Mouse (Mus musculus): ENCODE results near the gene Syne1. TPM values are rescaled to one million over a fixed set of nuclear protein-coding genes. Genes with fewer than 3 reads are reported as not detected.
A peak's percentile ranks its signal among the peaks of the same experiment; 100 is the strongest.

Syne1 gene
- total RNA-seq (2021), result 10 to 100 TPM; 17.7 to 24.4 TPM
- long read RNA-seq, experiment 1, partial matches to known transcripts, result 1 of 2 reads
- long read RNA-seq, experiment 1, other reads (novel, unspliced or antisense), result 1 of 2 reads
- long read RNA-seq, experiment 2, partial matches to known transcripts, result 1 of 2 reads
- long read RNA-seq, experiment 2, other reads (novel, unspliced or antisense), result 1 of 2 reads

GRCm38 (mm10) chr10:5551382-5551781, at the start of gene Syne1:
TSS of gene Syne1 (minus strand) at chr10:5551482.
- DNase-seq, result no peak

DNA sequence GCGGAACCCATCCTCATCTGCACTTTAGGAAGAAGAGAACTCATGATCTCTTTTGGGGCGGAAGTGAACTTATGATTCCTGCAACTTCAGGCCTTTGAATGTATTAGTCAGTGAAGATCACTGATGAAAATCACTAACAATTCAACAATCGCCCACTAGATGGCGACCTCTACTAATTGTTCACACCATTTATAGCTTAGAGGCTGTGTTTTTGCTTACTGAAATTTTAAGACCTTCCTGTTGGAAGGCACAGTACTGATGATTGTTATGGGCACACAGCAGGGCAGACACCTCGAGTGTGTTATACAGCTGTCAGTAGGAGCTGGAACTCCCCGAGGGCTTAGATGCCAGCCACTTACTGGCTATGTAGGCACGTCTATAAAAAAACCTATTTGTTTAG, 48.8 kb upstream of the Syne1 start:
- DNase-seq, result peak; percentile 81

DNA sequence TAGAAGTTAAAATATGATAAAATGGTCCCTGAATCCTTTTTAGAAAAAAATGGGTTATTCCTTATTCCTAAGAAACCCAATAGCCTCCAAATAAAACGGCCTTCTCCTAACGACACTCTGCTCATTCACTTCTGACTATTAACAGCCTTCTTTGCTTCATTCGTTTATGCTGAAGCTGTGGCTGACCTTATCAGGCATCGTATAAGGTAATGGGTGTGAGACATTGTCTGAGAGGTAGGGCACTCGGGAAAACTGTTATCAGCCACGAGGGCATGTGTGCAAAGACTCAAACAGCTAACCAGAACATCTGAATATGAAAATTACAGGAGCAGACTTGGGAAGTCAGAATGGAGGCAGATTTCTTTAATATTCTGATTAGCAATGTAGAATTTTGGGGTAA, 45.3 kb upstream of the Syne1 start:
- no peak for DNase-seq

GRCm38 (mm10) chr10:5594457-5594856, 43.2 kb upstream of the Syne1 start:
- DNase-seq, result no peak

- DNase-seq, result no peak
Measured at GRCm38 (mm10) chr10:5593464-5593863, 42.2 kb upstream of the Syne1 start, which contains the start of gene Myct1. TSS of gene Myct1 (plus strand) at chr10:5593775.

DNA sequence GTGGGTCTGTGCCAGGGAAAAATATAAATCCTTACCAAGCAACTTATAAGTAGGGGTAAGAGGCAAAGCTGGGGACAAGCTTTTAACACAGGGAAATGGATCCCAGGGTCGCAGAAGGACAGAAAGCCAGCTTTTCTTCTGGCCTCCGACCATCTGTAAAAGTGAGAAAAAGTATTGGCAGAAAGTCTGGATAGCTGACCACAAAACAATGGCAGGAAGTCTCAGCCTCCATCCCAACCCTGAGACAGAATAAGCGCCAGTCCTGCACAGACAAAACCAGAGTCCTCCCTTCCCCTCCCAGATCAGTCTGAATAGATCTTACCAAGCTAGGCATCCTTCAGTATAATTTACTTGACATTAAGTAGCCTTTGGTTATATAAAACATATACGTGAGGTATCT, 40.7 kb upstream of the Syne1 start:
- no peak for DNase-seq

GRCm38 (mm10) chr10:5591061-5591460, 39.8 kb upstream of the Syne1 start:
- no peak for DNase-seq

- DNase-seq, result no peak
Measured at GRCm38 (mm10) chr10:5573328-5573727, 22.0 kb upstream of the Syne1 start.

- DNase-seq, result no peak
Measured at GRCm38 (mm10) chr10:5571332-5571731, 20.1 kb upstream of the Syne1 start.

DNA sequence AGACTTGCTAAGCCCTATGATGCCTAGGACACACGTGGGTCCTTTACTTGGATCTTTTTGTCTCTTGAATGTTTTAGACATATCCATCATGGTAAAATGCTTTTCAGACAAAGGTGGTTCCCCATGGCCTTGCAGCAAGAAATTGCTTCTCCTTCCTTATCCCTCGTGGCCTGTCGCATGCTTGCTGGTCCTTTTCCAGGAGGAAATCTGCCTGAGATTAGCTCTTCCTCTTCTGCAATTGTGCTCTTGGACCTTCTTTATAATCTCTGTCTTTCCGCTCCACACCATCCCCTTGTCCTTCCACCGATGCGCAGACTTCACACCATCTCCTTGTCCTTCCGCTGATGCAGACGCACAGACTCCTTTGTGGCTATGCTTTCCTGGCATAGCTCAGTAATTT, 18.8 kb upstream of the Syne1 start:
- no peak for DNase-seq

DNA sequence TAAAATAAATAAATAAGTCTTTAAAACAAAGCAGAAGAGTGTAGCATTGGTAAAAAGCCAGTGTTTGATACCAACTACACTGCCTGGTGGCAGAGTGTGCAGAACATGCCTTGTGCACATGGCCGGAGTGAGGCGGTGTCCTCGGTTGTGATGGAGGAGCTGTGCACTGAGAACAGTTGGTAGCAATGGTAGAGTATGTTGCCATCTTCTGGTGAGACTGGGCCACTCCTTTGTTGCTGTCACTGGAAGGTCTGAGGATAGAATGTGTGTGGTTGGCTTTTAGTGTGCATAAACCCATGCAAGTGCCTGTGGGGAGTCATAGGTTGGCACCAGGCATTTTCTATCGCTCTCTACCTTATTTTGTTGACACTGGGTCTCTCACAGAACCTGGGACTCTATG, 17.7 kb upstream of the Syne1 start:
- no peak for DNase-seq

DNA sequence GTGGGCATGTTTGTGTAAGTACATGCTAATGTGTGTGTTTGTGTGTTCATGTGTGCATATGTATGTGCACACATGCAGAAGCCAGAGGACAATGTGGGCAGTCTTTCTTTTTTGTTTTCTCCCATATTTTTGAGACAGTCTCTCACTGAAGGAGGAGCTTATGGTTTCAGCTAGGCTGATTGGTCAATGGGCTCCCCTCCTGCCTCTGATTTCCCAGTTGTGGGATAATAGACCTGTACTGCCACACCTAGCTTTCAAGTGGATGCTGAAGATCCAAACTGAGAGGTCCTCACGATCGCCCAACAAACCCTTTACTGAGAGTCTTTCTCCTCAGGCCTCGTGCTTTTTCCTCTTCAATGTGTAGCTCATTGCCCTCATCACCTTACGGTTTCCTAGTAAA, 10.4 kb upstream of the Syne1 start:
- DNase-seq, result no peak

DNA sequence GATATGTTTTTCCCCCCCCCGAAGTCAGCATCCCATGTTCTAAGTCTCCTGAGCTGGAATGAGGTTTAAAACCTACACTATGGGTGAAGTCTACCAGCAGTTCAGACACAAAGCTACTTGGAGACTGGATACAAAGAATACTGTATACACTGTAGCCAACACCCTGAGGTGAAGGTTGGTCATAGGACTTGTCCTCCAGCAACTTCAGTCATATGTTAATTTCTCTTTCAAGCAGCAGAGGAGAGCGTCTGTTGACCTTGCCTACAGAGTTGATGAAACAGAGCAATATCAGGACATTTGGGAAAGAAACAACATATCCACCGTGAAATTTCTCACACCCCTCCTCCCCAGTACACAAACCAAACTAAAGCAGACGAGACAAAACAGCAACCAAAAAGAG, 9.2 kb upstream of the Syne1 start:
- no peak for DNase-seq

DNA sequence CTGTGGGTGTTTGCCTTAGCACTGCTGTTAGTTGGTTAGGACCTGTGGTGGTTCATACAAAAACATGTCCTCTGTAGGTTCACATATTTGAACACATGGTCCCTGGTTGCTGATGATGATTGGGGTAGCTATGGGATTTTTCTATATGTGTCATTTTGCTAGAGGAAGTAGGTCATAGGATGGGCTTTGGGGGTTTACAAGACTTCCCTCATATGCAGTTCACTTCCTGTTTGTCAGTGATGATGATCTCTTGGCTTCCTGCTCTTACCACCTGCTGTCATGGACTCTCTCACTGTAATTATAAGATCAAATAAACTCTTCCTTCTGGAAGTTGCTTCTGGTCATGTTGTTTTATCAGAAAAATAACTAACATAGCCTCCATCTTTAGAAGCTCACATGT, 7.5 kb upstream of the Syne1 start:
- no peak for DNase-seq

- peak; percentile 15 for DNase-seq
Measured at GRCm38 (mm10) chr10:5554941-5555340, 3.7 kb upstream of the Syne1 start.

DNA sequence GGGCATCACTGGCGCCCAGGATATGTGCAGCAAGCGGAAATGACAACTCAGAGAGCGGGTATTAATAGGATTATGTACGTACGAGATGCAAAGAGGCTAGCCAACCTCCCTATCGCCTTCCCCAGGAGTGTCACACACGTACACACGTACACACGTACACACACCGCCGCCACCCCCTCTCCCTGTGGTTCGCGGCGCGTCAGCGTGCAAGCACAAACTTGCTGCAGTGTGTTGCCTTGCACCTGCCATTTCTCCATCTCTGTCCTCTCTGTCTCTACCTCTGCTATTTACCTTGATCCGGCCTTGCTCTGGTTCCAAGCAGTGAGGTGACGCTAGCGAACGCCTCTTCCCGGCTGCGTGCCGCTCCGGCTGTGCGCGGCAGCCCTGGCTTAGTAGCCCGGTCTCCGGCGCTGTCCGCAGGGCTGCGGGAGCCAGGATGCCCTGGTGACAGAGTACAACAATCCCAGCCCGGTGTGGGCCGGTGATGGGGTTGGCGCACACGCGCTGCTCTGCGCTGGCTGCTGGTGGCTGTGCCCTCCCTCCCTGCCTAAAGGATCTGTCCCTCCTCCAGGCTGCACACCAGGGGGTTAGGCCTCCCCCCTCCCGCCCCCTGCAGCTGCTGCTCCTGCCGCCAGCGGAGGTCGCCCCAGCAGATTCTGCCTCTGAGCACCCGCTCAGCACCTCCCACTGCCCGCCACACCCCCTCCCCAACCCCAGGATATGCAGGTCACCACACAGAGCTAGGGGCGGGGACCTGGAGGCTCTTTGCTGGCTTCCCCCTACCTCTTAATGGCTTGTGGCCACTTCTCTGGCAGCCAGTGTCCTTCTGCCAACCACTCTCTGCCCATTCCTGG, 887 bp downstream of the Syne1 start:
- peak; percentile 52 for DNase-seq

DNA sequence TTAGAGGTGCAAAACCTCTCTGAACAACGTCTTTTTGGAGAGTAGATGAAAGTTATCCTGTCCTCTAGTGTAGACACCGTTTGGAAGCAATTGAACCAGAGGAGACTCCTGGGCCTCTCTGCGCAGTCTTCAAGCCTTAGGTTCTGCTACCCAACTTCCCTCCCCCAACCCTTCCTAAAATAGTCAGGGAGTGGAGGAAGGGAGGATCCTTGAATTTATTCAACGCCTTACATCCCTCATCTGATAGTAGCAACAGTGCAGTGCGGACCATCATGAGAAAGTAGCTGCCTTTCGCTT, 1.5 kb downstream of the Syne1 start:
- no peak for DNase-seq

DNA sequence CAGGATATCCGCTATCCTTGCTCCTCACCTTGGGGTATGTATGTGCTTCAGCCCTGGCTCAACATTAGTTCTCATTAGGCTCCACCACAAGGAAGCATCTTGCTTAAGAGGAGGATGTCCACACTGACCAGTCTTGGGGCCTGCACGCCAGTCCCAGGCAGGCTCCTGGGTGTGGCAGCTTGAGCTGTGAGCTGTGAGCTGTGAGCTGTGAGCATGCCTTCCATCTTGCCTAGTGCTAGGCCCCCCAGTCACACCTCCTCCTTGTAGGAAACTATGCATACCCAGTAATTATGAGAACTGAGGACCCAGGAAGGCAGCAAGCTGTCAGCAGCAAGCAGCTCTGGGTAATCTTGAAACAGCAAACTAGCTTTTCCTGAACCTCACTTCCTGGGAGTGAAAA, 2.6 kb downstream of the Syne1 start:
- no peak for DNase-seq

- DNase-seq, result no peak
Measured at GRCm38 (mm10) chr10:5547769-5548168, 3.5 kb downstream of the Syne1 start.

GRCm38 (mm10) chr10:5546428-5546827, 4.9 kb downstream of the Syne1 start:
- no peak for DNase-seq

- no peak for DNase-seq
Measured at GRCm38 (mm10) chr10:5528284-5528683, 23.0 kb downstream of the Syne1 start.

- no peak for DNase-seq
Measured at GRCm38 (mm10) chr10:5527634-5528033, 23.6 kb downstream of the Syne1 start.

DNA sequence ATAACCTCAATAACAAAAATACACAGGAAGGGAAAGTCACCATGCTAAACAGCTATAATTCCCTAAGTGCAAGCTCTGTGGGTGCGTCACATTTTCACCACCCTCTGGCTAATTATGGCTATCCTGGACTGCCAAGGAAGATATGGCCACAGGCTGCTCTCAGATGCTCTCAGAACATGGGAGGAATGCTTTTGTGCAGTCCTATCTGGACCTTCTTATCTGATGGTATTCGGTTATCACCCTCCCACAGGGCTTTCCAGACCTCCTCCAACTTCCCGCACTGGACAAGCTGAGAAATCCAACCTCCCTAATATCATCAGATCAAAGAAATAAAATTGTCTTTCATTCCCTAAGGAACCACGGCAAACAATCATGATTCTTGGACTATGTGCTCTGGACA, 28.4 kb downstream of the Syne1 start:
- no peak for DNase-seq

- no peak for DNase-seq
Measured at GRCm38 (mm10) chr10:5522276-5522675, 29.0 kb downstream of the Syne1 start.

Measured in adrenal gland, postnatal 10 days (tissue).